Mouse (Mus musculus): Measurements from ENCODE around the gene Xdh.

DNA sequence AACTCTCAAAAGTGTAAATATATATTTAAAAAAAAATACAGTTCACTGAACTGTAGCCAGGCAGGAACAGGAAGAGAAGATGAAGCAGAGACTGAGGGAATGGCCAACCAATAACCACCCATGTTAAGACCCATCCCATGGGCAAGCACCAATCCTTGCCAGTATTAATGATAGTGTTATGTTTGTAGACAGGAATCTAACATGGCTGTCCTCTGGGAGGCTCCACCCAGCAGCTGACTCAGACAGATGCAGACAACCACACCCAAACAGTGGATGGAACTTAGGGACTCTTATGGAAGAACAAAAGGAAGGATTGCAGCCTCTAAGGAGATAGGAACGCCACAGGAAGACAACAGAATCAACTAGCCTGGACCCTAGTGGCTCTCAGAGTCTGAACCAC, 32.9 kb upstream of the Xdh start:
- no peak for TF ChIP-seq CTCF (IDR thresholded peaks at IDR 0.05; ENCODE audit: control insufficient read depth, insufficient read depth, insufficient read length)
- no peak for TF ChIP-seq MAX (IDR thresholded peaks at IDR 0.05)

Data from C2C12 (cell line).